Mouse (Mus musculus): ENCODE measurements around the gene Bphl.
"Not testable (repeated sequence)": the region's sequence is repeated elsewhere in the genome, so short reads cannot be mapped to it uniquely, and the experiment has no call there.

Bphl gene

DNA sequence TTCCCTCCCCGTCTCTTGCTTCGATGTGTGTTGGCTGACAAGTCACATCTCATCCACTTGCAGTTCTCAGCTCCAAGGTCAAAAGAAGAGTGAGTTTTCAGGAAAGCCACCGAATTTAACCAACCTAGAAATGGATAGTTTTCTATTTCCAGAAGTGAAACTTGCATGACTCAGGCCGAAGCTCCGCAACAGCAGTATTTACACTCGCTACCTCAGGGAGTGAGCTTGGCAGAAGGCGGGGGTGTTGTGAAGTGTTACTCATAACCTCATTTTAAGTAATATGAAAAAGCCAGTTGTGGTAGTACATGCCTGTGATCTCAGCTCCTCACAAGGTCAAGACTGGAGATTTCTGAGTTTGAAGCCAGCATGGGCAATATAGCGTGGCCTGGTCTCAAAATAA, 13.1 kb downstream of the Bphl start:
- CTCF ChIA-PET, result interaction anchor here (0.6 to 1.2 kb wide), 2 partner anchors 104 to 743 kb away, joined by 3 to 4 read pairs; no protein-coding TSS in a partner anchor

DNA sequence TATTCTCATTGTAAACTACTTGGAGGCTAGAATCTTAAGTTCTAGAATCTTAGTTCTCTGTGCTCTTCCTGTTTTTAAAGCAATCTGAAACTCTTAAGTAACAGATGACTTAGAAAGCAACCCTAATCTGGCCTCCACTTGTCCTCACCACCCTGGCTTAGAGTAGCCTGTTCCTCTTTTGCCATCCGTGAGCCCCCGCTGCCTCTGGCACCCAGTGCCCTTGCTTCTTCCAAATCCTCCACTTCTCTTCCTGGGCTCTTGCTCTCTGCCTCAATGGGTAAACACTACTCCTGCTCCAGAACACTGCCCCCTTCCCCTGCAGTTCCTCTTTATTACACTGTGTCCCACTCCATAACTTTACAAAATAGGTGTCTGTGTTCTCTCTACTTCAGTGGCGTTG, 14.3 kb downstream of the Bphl start:
- CTCF ChIA-PET, result no interaction called here

DNA sequence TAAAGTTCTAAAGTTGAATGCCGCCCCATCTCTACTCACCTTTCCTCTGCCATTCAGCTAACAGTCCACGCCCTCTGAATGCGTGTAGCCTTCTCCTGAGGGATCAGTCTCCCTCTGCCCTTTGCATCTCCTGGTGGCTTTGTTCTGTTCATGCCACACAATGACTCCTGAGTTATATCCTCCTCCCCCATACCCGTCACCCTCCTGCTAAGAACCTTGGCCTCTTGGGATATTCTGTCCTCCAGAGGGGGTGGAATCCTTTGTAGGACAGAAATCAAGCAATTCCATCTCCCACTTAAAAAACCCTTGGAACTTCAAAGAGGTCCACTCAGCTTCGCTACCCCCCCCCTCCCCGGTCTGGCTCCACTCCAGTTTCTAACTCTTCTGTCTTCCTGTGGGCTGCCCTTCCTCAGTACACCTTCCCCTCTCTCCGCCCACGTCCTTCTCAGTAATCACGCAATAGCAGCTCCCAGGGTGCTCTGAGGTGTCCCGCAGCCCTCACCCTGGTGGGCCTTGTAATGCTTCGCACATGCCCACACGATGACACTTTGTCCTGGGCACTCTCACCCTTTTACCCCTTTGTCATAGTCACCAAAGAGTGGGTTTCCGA, 16.4 kb downstream of the Bphl start:
- CTCF ChIA-PET, result interaction anchor here (0.6 kb wide), 2 partner anchors 9 to 257 kb away, joined by 3 to 18 read pairs; no protein-coding TSS in a partner anchor

DNA sequence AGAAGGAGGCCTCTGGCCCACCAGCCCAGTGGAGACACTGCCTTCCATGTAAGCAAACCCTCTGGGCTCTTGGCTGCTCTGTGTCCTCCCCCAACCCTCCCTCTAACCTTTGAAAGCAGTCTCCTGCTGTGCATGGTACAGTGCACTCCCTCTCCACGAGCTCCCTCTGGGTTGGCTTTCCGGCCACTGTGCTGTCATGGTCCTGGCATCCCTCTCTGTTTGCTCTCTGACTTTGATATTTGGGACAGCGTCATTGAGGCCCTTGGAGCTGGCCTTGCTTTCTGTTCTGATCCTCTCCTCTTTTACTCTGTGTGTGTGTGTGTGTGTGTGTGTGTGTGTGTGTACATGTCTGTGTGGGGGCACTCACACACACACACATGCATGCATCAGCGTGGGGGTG, 17.0 kb downstream of the Bphl start:
- CTCF ChIA-PET, result interaction anchor here (0.6 to 1.0 kb wide), 4 partner anchors 22 to 257 kb away, joined by 3 to 18 read pairs (median 4); no protein-coding TSS in a partner anchor

DNA sequence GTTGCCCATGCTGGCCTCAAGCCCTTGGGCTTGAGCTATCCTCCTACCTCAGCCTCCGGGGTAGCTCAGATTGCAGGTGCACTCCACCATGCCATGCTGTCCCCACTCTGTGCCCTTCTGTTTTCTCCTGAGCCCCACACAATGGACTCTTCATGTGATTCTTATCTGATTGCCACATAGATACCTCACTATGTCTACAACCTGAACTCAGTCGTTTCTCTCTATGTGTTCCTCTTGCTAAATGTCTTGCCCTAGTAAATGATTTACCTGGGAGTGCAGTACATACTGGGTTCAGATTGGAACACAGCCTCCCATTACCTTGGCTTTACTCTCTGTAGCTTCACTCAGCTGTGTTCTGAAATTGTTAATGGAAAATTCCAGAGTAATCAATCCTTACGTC, 17.6 kb downstream of the Bphl start:
- CTCF ChIA-PET, result interaction anchor here (0.6 to 1.0 kb wide), 3 partner anchors 22 to 74 kb away, joined by 3 to 4 read pairs (median 3); no protein-coding TSS in a partner anchor

DNA sequence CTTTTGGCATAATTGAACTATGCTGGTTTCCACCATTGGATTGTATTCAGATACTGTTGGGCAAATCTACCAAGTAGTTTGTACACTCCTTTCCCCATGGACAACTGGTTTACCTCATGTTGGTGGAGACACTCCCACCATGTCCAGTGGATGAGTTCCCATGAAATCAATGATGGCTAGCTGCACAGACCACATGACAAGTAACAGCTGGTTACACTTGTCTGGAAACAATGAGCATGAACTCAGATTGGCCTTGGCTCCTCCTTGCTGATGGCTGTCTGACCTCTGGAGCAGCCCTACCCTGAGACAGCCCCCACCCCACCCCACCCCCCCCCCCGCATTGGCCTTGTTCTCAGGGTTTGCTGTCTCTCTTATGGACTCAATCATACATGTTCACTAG, 19.9 kb downstream of the Bphl start:
- CTCF ChIA-PET, result interaction anchor here (0.5 kb wide), 1 partner anchor 88 kb away, joined by 5 read pairs; no protein-coding TSS in a partner anchor

DNA sequence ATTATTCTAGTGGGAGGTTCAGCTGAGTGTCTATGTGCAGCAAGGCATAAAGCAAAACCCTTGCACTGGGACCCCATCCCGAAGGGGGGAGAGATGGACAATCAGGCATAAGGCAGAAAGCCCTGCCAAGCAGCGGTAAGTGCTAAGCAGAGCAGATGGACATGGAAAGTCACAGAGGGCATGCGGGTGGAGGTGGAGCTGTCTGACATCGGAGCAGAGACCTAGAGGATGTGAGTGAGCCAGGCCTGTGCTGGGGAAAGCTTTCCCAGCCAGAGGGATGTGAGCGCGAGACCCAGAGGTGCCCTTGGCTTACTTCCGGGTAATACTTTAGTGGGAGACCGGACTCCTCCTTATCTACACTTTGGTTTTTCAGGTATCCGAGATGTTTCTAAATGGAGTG, 22.7 kb downstream of the Bphl start:
- CTCF ChIA-PET, result no interaction called here

DNA sequence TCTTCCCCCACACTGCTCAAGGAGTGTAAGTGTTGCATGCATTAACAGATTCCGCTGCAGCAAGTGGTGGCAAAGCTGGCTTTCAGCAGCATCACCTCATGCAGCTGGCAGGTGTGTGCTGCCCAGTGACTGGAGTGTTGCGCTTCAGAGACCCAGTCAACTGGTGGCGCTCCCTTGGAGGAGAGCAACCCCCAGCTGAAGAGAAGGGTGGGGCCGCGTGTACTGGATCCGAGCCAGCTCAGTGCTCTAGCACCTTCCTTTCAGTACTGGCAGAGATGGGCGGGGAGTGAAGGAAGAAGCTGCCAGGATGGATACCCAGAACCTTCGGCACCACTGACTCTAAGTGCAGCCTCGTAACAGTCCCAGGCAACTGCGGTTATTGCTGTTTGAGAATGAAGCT, 25.1 kb downstream of the Bphl start:
- CTCF ChIA-PET, result no interaction called here

DNA sequence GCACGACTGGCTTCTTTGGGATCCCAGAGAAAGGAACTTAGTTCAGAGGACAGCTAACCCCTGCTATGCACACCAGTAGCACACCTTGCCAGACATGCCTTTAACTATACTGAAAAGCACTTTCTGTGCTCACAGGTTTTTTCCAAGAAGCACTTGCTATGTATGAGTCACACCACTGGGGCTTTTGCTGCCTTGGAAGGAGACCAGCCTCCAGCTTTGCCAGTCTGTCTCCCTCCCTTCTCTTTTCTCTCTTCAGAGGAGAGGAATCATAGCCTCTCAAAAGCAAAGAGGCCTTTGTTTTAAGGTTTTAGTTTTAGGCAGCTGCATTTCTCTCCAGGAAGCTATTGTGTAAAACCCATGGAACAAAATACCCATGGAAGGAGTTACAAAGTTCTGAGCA, 29.0 kb downstream of the Bphl start:
- CTCF ChIA-PET, result no interaction called here

DNA sequence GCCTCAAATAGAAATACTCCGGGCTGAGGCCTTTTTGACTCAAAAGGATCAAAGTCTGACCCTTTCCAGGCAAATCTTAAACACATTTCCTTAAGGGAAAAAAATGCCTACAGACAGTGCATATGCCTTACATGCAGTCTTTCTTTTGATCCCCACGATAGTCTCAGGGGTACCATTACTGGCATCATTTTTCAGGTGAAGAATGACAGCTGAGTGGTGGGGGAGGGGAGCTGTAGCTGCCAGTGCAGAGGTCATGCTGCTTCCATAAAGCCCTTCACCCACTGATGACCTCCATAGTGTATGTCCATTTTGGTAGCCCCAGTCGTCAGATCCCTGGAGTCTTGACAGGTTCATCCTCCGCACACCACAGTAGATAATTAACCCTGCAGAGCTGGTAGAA, 32.9 kb downstream of the Bphl start:
- CTCF ChIA-PET, result no interaction called here

DNA sequence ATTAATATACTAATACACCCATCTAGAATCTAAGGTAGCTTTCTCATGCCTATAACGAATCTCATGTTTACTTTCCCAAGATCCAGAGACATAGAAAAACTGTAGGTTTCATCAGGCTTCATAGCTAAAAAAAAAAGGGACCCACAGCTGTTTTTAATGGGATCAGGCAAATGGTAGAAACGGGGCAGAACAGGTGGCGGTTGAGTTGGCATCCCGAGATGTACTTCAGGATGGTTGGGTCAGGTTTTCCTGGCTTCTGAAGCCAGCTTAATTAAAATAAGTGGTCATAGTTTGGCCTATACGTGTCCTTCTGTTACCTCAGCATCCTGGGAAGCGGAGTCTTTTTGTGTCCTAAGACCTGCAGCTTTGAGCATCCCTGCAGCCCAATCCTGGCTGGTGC, 34.4 kb downstream of the Bphl start:
- CTCF ChIA-PET, result no interaction called here

DNA sequence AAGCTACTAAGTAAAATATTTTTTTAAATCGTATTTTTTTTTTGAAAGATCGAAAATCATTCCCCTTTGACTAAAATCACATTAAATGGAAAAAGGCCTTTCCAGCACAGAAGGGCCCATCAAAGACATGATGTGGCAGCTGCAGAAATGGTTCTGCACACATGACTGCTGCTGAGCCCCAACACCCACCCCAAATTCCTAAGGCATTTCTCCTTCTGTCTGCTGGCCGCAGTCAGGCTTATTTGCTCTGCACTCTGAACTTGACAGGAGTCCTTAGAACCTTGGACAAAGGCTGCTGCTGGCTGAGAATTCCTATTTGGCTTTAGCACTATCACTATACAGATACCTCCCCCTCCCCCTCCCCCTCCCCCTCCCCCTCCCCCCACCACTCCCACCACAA, 35.5 kb downstream of the Bphl start:
- CTCF ChIA-PET, result interaction anchor here (1.0 kb wide), 1 partner anchor 12 kb away, joined by 16 read pairs; no protein-coding TSS in a partner anchor

DNA sequence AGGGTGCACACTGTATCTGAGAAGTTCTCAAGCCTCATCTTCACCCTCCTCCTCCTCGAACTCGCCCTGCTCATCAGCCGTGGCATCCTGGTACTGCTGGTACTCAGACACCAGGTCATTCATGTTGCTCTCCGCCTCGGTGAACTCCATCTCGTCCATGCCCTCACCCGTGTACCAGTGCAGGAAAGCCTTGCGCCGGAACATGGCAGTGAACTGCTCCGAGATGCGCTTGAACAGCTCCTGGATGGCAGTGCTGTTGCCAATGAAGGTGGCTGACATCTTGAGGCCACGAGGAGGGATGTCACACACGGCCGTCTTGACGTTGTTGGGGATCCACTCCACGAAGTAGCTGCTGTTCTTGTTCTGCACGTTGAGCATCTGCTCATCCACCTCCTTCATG, 37.0 kb downstream of the Bphl start:
- CTCF ChIA-PET, result not testable (repeated sequence)

DNA sequence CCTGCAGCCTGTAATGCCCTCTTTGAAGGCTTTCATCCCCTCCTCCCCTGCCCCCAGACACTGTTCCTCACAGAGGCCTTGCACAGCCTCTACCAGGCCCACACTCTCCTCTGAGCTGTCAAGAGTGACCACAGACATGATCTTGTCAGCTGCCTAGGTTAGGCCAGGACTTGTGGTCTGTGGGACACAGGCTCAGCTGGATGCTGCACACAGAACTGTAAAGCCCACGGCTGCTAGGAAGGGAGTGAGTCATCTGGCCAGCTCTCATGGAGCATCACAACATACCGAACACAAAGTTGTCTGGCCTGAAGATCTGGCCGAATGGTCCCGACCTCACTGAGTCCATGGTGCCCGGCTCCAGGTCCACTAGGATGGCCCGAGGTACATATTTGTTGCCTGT, 38.5 kb downstream of the Bphl start:
- CTCF ChIA-PET, result not testable (repeated sequence)

DNA sequence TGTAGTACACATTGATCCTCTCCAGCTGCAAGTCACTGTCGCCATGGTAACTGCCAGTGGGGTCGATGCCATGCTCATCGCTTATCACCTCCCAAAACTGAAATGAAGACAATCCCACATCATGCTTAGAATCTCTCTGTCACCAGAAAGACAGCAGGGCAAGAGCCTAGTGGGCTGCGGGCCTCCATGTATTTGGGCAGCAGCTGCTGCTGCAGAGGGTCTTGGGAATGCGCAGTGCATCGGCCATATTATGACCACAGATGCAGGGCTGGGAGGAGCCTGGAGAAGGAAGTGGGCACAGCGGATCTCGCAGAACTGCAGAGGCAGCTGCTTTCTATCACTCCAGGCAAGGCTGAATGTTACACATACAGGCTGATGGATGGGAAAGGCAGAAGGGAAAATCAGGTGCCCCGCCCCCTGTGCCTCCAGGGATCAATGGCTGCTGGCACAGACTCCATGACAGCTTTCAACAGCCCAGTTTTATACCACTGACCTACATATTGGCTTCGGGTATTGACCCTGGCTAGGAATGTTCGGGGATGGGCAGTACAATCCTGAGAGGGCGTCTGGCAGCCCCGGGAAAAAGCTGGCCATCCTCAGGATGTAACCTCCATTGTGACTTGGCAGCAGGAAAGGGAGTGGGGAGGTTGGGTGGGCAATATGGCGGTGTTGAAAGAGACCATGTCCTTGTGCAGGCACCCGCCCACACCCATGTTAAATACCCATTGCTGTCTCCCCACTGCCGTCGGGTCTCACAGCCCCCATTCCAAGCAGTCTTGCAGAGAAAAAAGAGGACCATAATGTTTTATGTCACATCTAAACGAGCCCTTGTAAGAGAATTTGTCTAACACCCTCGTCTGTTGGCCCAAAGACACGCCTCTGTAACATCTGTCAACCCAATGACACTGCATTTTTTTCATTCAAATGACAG, 39.4 kb downstream of the Bphl start:
- CTCF ChIA-PET, result interaction anchor here (1.1 kb wide), 1 partner anchor 22 kb away, joined by 4 read pairs; no protein-coding TSS in a partner anchor

DNA sequence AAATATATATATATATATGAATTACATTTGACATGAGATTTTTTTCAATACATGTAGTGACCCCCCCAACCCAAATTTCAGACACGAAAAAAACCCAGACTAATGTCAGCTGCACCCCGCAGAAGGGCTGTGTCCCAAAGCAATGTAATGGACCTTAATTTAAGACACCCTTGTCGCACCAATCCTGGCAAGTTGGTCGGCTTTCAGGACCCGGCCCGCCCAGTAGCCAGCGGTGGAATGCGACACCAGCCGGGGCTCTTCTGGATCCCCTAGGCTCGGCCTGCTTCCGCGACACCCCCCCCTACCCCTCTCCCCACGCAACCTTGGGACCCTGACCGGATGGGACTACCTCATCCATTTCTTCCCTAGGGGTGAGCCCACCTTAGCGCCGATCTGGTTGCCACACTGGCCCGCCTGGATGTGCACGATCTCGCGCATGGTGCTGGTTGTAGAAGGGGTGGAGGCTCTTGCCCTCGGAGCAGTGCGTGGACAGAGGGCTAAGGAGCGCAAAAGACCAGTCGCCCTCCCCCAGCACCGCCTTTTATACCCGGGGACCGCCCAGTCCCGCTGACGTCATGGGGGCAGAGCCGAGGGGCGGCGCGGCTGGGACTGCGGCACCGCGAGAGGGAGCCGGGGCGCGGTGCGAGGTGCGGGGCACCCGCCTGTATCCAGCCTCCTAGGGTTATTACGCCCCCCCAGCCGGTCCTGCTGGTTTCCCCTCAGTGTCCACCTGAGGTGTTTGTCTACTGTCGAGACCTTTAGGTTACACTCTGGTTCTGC, 40.3 kb downstream of the Bphl start, which contains the start of gene Tubb2a:
Tubb2a (minus strand) TSS at position 516 of the 780 bp plus-strand sequence.
- CTCF ChIA-PET, result interaction anchor here (1.1 kb wide), 1 partner anchor 23 kb away, joined by 4 read pairs; no protein-coding TSS in a partner anchor

DNA sequence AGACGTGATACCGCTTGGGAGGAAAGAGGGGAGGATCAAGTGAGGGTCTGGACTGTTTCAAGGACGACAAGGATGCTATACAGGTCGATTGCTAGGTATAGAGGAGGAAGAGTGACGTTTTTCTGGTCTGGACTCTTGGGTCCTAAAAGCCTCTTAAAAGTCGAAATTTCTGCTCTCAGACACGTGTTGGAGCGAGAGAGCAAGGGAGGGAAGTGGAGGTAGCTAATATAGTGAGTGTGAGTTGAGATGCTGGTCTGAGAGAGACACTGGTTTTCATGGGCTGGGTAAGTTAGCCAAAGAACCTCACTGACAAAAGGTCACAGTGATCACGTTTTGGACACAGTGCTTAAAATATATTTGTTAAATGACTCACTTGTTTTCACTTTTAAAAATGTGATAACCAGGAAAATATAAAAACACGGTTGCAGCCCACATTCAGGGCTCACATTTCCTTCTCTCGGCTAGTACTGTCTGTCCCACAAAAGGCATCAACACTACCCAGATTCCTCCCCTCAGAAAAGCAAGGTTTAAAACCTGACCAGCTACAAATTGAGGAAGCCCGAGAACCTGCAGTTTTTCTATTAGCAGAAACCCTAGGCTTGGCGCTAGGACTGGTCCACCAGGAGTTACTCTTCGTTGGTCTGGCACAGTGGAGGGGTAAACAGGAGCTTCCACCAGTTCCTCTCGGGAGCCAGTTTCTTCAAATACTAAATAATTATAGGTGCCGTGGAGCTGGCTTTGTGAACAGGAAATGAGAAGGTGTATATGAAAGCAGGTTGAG, 41.3 kb downstream of the Bphl start:
- CTCF ChIA-PET, result no interaction called here

DNA sequence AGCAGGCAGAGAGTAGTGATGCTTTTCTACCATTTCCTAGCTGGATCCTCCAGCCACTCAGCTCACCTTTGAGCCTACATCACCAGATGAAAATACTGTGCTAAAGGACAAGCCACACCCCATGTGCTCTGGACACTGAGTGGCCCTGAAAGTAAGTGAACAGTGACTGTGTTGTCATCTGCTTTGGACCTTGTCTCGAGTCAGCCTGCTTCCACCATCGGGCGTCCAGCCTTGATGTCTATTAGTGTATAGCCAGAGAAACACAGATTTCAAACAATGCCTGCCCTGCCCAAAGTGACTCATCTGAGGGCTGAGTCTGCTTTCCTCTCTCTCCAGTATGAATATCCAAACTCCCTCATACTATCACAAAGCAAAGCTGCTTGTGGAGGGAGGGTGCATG, 42.4 kb downstream of the Bphl start:
- CTCF ChIA-PET, result no interaction called here

DNA sequence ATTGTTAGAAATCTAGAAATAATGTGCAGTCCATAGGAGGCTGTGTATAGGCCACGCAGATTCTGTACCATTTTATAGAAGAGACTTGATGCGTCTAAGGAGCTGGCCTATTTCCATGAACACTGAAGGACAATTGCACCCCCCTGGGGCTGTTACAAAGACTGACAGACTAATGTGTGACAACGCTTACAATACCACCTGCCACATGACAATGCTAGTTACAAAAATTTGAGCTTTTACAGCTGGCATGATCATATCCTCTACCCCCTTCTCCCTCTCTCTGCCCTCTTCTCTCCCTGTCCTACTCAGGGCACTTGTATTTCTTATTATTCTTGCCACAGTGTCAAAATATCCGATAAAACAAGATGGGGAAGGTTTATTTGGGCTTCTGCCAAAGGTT, 44.5 kb downstream of the Bphl start:
- CTCF ChIA-PET, result interaction anchor here (0.6 kb wide), 1 partner anchor 64 kb away, joined by 4 read pairs; no protein-coding TSS in a partner anchor

DNA sequence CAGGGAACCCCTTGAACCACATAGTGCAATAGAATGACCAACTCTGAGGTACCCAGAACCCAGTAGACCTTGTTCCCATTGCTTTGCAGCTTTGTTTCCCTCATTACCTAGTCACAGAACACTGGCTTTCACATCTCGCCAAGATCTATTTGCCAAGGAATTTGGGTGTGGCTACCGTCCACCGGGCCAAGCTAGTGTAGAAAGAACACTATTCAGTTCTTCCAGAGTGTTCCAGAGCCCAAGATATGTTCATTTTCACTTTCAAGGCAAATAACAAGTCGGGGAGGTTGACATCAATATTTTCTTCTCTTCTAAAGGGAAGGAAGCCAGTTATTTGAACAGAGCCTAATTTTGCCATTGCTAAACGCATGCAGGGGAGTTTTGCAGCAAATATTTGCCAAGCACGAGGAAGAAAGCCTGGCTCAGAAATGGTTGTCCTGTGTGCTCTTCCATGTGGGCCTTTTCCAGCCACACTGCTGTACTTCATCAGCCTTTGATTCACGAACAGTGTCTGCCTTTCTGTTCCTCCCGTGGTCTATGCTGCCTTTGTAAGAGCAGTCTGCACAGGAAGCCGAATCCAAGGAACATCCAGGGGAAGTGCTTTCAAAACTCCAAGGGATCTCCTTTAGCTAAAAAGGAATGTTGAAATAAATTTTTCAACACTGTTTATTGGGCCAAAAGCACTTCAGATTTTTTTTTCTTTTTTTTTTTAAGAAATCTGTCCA, 46.8 kb downstream of the Bphl start:
- CTCF ChIA-PET, result no interaction called here

Data from spleen, embryonic (tissue).